Mouse (Mus musculus) erythroblast, embryonic 14.5 days (primary cell): Measurements from ENCODE around the gene Crybb3.

ENCODE experiments used
- GATA1 ChIP-seq: IDR thresholded peaks from 2 replicates; pipeline ENCODE4 v1.6.1; 2012; ENCODE audit warnings: low read length, inconsistent platforms, mixed read lengths
- TAL1 ChIP-seq: IDR thresholded peaks from 3 replicates; pipeline ENCODE4 v1.6.1; 2012; ENCODE audit warnings: low read length, inconsistent platforms, mixed read lengths

DNA sequence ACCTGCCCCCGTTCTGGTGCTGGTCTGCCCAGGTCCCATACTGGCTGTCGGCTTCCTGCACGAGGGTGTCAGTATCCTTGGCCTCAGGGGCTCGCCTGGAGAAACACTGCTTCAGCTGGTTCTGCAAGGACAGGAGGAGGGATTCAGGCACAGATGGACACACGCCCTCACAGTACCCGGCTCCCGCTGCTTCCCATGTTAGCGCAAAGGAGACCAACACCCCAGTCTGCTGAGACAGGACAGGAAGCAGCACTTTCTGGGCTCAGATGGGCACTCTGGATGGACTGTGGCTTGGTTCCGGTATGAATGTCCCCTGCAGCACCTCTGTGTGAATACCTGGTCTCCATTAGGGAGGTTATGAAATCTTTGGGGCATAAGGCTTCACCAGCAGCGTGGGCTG is 20.1 kb upstream of the Crybb3 start:
- no peak for TF ChIP-seq TAL1
- TF ChIP-seq GATA1, result no peak
